Mouse (Mus musculus): Measurements from ENCODE around the gene Actl11. TPM values are rescaled to one million over a fixed set of nuclear protein-coding genes. Genes with fewer than 3 reads are reported as not detected.

Actl11 gene
- polyA plus RNA-seq, 1 experiment, result not detected

GRCm38 (mm10) chr9:107917895-107918608, 10.2 kb upstream of the Actl11 start:
- no peak for TF ChIP-seq POLR2A (IDR thresholded peaks at IDR 0.05; ENCODE audit: borderline replicate concordance, extremely low read depth, low read depth, low read length)
- TF ChIP-seq CTCF (IDR thresholded peaks at IDR 0.05; ENCODE audit: insufficient read depth, low read length), result no peak
- 40% methylated on average over 13 of the region's 13 CpGs for WGBS
- Histone ChIP-seq H3K4me1 (ENCODE audit: control insufficient read depth, insufficient read depth, low read length) (no peaks in the 10 kb centered on the region), H3K4me3 (replicated peaks; ENCODE audit: extremely low read depth, low read depth, low read length) (no peak overlapping the region)
- DNase-seq, result no peak

DNA sequence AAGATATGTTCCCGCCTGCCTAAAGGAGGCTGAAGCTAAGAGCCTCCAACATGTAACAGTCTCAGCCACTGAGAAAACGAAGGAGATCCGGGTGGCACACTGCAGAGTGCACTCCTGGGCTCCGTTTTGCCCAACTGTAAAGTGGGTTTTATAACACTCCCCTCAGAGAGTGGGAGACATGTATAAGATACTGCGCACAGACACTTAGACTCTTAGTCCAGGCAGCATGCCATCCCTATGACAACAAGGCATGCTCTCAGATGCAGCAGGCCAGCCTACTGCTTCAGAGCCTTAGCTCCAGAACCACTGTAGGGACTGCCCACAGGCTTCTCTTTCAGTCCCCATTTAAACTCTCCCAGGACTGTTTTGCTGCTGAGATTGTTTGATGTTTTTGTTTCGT, 9.4 kb upstream of the Actl11 start:
- Histone ChIP-seq H3K4me3 (replicated peaks; ENCODE audit: extremely low read depth, low read depth, low read length) (no peak overlapping the region), H3K4me1 (ENCODE audit: control insufficient read depth, insufficient read depth, low read length) (no peaks in the 10 kb centered on the region)
- DNase-seq, result no peak
- TF ChIP-seq CTCF (IDR thresholded peaks at IDR 0.05; ENCODE audit: insufficient read depth, low read length) (no peak), POLR2A (IDR thresholded peaks at IDR 0.05; ENCODE audit: borderline replicate concordance, extremely low read depth, low read depth, low read length) (no peak)
- WGBS, result 81% methylated on average over 6 of the region's 6 CpGs

GRCm38 (mm10) chr9:107919441-107919840, 8.8 kb upstream of the Actl11 start:
- H3K4me3 ChIP-seq (replicated peaks; ENCODE audit: extremely low read depth, low read depth, low read length), result no peak overlapping the region
- no peak for DNase-seq
- TF ChIP-seq POLR2A (IDR thresholded peaks at IDR 0.05; ENCODE audit: borderline replicate concordance, extremely low read depth, low read depth, low read length), result no peak
- no peak for TF ChIP-seq CTCF (IDR thresholded peaks at IDR 0.05; ENCODE audit: insufficient read depth, low read length)
- 79% methylated on average over 5 of the region's 5 CpGs for WGBS
- no peaks in the 10 kb centered on the region for H3K4me1 ChIP-seq (ENCODE audit: control insufficient read depth, insufficient read depth, low read length)

- peak; percentile 23 for DNase-seq
- no peaks in the 10 kb centered on the region for H3K4me1 ChIP-seq (ENCODE audit: control insufficient read depth, insufficient read depth, low read length)
- 36% methylated on average over 7 of the region's 7 CpGs for WGBS
- no peak overlapping the region for H3K4me3 ChIP-seq (replicated peaks; ENCODE audit: extremely low read depth, low read depth, low read length)
- TF ChIP-seq CTCF (IDR thresholded peaks at IDR 0.05; ENCODE audit: insufficient read depth, low read length), result peak; percentile 74
- no peak for TF ChIP-seq POLR2A (IDR thresholded peaks at IDR 0.05; ENCODE audit: borderline replicate concordance, extremely low read depth, low read depth, low read length)
These were observed 5.2 kb upstream of the Actl11 start for GRCm38 (mm10) chr9:107923021-107923420.

DNA sequence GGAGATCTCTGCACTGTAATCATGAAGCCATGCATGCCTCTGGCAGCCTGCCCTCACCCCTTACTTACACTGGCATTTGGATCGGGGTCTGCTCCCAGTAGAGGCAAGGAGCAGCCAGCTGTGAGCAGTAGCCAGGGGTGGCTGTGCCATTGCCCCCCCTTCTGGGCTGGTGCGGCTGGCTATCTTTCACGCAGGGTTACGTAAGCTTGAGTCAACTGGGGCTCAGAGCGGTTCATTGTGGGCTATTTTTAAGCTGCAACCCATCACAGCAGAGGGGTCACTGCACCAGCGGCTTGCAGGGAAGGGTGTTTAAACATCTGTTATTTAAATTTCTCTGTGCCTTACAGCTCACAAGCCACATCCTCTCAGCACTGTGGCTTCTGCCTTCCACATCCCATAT, 4.3 kb upstream of the Actl11 start:
- DNase-seq, result no peak
- TF ChIP-seq POLR2A (IDR thresholded peaks at IDR 0.05; ENCODE audit: borderline replicate concordance, extremely low read depth, low read depth, low read length), result no peak
- TF ChIP-seq CTCF (IDR thresholded peaks at IDR 0.05; ENCODE audit: insufficient read depth, low read length), result no peak
- Histone ChIP-seq H3K4me1 (ENCODE audit: control insufficient read depth, insufficient read depth, low read length) (no peaks in the 10 kb centered on the region), H3K4me3 (replicated peaks; ENCODE audit: extremely low read depth, low read depth, low read length) (no peak overlapping the region)
- WGBS, result 32% methylated on average over 6 of the region's 6 CpGs

- Histone ChIP-seq H3K4me1 (ENCODE audit: control insufficient read depth, insufficient read depth, low read length) (no peaks in the 10 kb centered on the region), H3K4me3 (replicated peaks; ENCODE audit: extremely low read depth, low read depth, low read length) (no peak overlapping the region)
- WGBS, result 53% methylated on average over 3 of the region's 3 CpGs
- TF ChIP-seq POLR2A (IDR thresholded peaks at IDR 0.05; ENCODE audit: borderline replicate concordance, extremely low read depth, low read depth, low read length), result no peak
- no peak for TF ChIP-seq CTCF (IDR thresholded peaks at IDR 0.05; ENCODE audit: insufficient read depth, low read length)
- DNase-seq, result no peak
These were observed 3.0 kb upstream of the Actl11 start for GRCm38 (mm10) chr9:107925251-107925650.

- Histone ChIP-seq H3K4me3 (replicated peaks; ENCODE audit: extremely low read depth, low read depth, low read length) (no peak overlapping the region), H3K4me1 (ENCODE audit: control insufficient read depth, insufficient read depth, low read length) (no peaks in the 10 kb centered on the region)
- 34% methylated on average over 9 of the region's 9 CpGs for WGBS
- no peak for DNase-seq
- no peak for TF ChIP-seq POLR2A (IDR thresholded peaks at IDR 0.05; ENCODE audit: borderline replicate concordance, extremely low read depth, low read depth, low read length)
- TF ChIP-seq CTCF (IDR thresholded peaks at IDR 0.05; ENCODE audit: insufficient read depth, low read length), result no peak
These were observed 1.3 kb upstream of the Actl11 start for GRCm38 (mm10) chr9:107926920-107927420.

GRCm38 (mm10) chr9:107927749-107928148, 520 bp upstream of the Actl11 start:
- H3K4me3 ChIP-seq (replicated peaks; ENCODE audit: extremely low read depth, low read depth, low read length), result no peak overlapping the region
- no peak for DNase-seq
- TF ChIP-seq POLR2A (IDR thresholded peaks at IDR 0.05; ENCODE audit: borderline replicate concordance, extremely low read depth, low read depth, low read length) (no peak), CTCF (IDR thresholded peaks at IDR 0.05; ENCODE audit: insufficient read depth, low read length) (no peak)
- 66% methylated on average over 5 of the region's 5 CpGs for WGBS
- H3K4me1 ChIP-seq (ENCODE audit: control insufficient read depth, insufficient read depth, low read length), result no peaks in the 10 kb centered on the region

DNA sequence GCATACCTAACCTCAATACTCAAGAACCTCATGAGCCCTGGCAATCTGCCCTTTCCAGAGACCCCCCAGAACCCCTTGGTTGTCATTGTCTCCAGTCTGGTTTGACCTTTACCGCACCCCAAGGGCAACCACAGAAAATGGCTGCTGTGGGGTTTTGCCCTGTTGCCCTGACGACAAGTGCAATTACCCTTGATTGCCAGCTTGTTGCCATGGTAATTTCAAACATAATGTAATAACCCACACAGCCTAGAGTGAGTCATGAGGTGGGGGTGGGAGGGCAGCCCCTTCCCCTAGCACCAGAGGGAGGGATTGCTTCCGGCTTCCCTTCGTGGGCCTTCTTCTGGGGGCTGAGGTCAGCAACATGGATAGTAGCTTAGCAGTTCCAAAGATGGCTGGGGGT, 4.0 kb downstream of the Actl11 start:
- WGBS, result 75% methylated on average over 4 of the region's 4 CpGs
- DNase-seq, result no peak
- no peak overlapping the region for H3K4me3 ChIP-seq (replicated peaks; ENCODE audit: extremely low read depth, low read depth, low read length)

DNA sequence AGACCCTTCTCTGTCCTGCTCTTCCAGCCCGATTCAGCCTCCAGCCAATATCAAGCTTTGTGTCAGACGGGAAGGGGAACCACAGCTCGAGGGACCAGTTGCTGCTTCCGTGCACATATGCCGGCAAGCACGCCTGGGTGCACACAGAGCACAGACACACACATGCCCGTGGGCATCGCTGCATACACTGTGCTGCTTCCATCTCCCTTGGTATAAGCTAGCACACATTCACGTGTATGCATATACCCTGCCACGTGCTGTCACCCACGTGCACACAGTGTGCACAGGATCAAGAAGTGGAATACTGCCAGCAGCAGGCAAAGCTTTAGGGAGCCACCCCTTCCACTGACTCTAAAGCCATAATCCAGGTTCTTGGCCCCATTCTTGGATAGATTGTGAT, 5.9 kb downstream of the Actl11 start:
- no peak for TF ChIP-seq POLR2A (IDR thresholded peaks at IDR 0.05; ENCODE audit: borderline replicate concordance, extremely low read depth, low read depth, low read length)
- TF ChIP-seq CTCF (IDR thresholded peaks at IDR 0.05; ENCODE audit: insufficient read depth, low read length), result no peak
- no peak overlapping the region for H3K4me3 ChIP-seq (replicated peaks; ENCODE audit: extremely low read depth, low read depth, low read length)
- 81% methylated on average over 11 of the region's 11 CpGs for WGBS
- DNase-seq, result no peak
- H3K4me1 ChIP-seq (ENCODE audit: control insufficient read depth, insufficient read depth, low read length), result no peaks in the 10 kb centered on the region

More for the DNA sequence above, 4.0 kb downstream of the Actl11 start:
- H3K4me1 ChIP-seq (ENCODE audit: control insufficient read depth, insufficient read depth, low read length), result no peaks in the 10 kb centered on the region
- TF ChIP-seq POLR2A (IDR thresholded peaks at IDR 0.05; ENCODE audit: borderline replicate concordance, extremely low read depth, low read depth, low read length) (no peak), CTCF (IDR thresholded peaks at IDR 0.05; ENCODE audit: insufficient read depth, low read length) (no peak)

Measured in lung, adult 2 months (tissue).